Mouse (Mus musculus) hindbrain, postnatal 0 days (tissue): ENCODE results near the gene Nfkbie. TPM values are rescaled to one million over a fixed set of nuclear protein-coding genes. Genes with fewer than 3 reads are reported as not detected.

Experiments used
- ATAC-seq: fragments of 200-750 bp; cut with Nextera tagmentation; 2 replicates; pipeline ENCODE4 v1.8.0; 2017; ENCODE audit warnings: mild to moderate bottlenecking, moderate TSS enrichment, moderate library complexity
- DNase-seq: peaks from one replicate; pipeline ENCODE4 v3.0.0-alpha.2; 2015; ENCODE audit warnings: low spot score
- H3K27ac ChIP-seq: fragments of 300-500 bp; sonication (generic); 2 replicates; pipeline ENCODE4 v1.5.1; 2014; ENCODE audit warnings: mild to moderate bottlenecking
- H3K27me3 ChIP-seq: fragments of 300-500 bp; sonication (generic); 2 replicates; pipeline ENCODE4 v1.6.1; 2014; ENCODE audit warnings: low read length, mixed read lengths; ENCODE audit not compliant: insufficient read depth
- H3K36me3 ChIP-seq: fragments of 300-500 bp; sonication (generic); 2 replicates; pipeline ENCODE4 v1.6.1; 2014; ENCODE audit warnings: low read length, mixed read lengths; ENCODE audit not compliant: insufficient read depth
- H3K4me1 ChIP-seq: fragments of 300-500 bp; sonication (generic); 2 replicates; pipeline ENCODE4 v1.6.1; 2014; ENCODE audit warnings: antibody characterized with exemption, low read length, mixed read lengths; ENCODE audit not compliant: insufficient read depth
- H3K4me2 ChIP-seq: fragments of 300-500 bp; sonication (generic); 2 replicates; pipeline ENCODE4 v1.6.1; 2014; ENCODE audit warnings: low read depth, mild to moderate bottlenecking, low read length, moderate library complexity, mixed read lengths
- H3K4me3 ChIP-seq: fragments of 300-500 bp; sonication (generic); 2 replicates; pipeline ENCODE4 v1.5.1; 2014; ENCODE audit warnings: low read length
- H3K9ac ChIP-seq: fragments of 300-500 bp; sonication (generic); replicated peaks from 2 replicates; pipeline ENCODE4 v1.6.1; 2014; ENCODE audit warnings: mild to moderate bottlenecking, low read length, moderate library complexity, mixed read lengths
- H3K9me3 ChIP-seq: fragments of 300-500 bp; sonication (generic); 2 replicates; pipeline ENCODE4 v1.6.1; 2016; ENCODE audit warnings: low read length, mixed read lengths
- CTCF ChIP-seq: IDR thresholded peaks from 2 replicates; pipeline ENCODE4 v1.5.1; 2016; ENCODE audit warnings: antibody characterized with exemption, control low read depth, low read depth
- WGBS: fragments of 180-500 bp; shearing (Covaris S2); extraction: QIAGEN DNeasy Blood & Tissue Kit; methylation state at CpG from one replicate; pipeline ENCODE4 v1.1.7; 2014; 5-methylcytosine and 5-hydroxymethylcytosine counted together
- polyA plus RNA-seq: library from polyadenylated mRNA; unstranded; fragments of >200 nt; fragmentation: Nextera tagmentation; extraction: Ambion mirVana; gene quantifications from 2 replicates; pipeline ENCODE4 v1.2.1, GENCODE M21; 2015
- total RNA-seq: library from RNA; depleted of rRNA; stranded (reverse); fragments of >200 nt; gene quantifications from 2 replicates; pipeline ENCODE4 v1.2.3, GENCODE M21; 2014

The Nfkbie gene
- total and polyA plus RNA-seq, 2 experiments from 2014 or later, result 5.2 to 7.7 TPM

DNA sequence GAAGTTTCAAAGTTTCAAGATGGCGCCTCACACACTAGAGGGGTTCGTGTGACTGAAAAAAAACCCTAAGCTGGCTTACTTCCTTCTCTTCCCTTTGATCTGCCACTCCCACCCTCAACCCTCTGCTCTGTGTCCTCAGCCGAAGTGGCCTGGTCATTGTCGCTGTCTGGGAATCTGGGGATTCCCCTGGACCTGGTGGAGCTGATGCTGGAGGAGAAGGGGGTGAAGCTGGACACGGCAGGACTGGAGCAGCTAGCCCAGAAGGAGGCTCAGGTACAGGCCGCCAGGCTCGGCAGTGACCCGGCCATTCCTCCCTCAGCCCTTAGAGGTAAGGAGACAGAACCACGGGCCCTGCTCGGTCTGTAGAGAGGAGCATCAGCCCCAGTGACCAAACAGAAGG is 39.7 kb upstream of the Nfkbie start:
- H3K4me2 ChIP-seq, result no peak overlapping the region
- H3K27me3 ChIP-seq, result no peaks in the 10 kb centered on the region
- H3K9me3 ChIP-seq, result no peaks in the 10 kb centered on the region
- H3K36me3 ChIP-seq, result peaks cover 3% of the 10 kb centered on the region; the same call in 1 of the 2 replicates
- no peak overlapping the region for H3K9ac ChIP-seq
- no peaks in the 10 kb centered on the region for H3K4me1 ChIP-seq
- no peak for TF ChIP-seq CTCF
- DNase-seq (no peak), ATAC-seq (no peak)
- 87% methylated on average over 10 of the region's 10 CpGs for WGBS
- H3K4me3 ChIP-seq, result no peak overlapping the region
- H3K27ac ChIP-seq, result no peak overlapping the region

- no peak overlapping the region for H3K4me2 ChIP-seq
- H3K27ac ChIP-seq, result no peak overlapping the region
- ATAC-seq (peak; percentile 44), DNase-seq (peak; percentile 86)
- H3K27me3 ChIP-seq, result no peaks in the 10 kb centered on the region
- WGBS, result 45% methylated on average over 8 of the region's 8 CpGs
- H3K4me1 ChIP-seq, result no peaks in the 10 kb centered on the region
- no peak overlapping the region for H3K4me3 ChIP-seq
- no peak overlapping the region for H3K9ac ChIP-seq
- TF ChIP-seq CTCF, result peak; percentile 96
- no peaks in the 10 kb centered on the region for H3K9me3 ChIP-seq
- peaks cover 3% of the 10 kb centered on the region; the same call in 1 of the 2 replicates for H3K36me3 ChIP-seq
Observed at GRCm38 (mm10) chr17:45516488-45516887, 39.0 kb upstream of the Nfkbie start.

DNA sequence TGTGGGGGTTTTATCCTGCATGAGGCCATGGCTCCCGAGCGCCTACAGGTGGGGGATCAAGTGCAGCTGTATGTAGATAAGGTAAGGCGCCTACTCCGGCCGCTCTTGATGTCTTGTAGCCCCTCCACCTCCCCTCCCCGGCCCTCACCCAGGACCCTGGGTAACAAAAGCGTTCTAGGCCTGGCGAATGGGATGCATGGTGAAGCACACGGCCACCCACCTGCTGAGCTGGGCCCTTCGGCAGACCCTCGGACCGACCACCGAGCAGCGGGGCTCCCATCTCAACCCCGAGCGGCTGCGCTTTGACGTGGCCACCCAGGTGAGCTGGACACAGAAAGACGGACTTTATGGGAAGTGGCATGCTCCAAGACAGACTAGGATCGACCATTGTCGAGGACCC is 38.4 kb upstream of the Nfkbie start:
- ATAC-seq (no peak), DNase-seq (no peak)
- Histone ChIP-seq H3K4me1 (peaks cover under 1% of the 10 kb centered on the region; the same call in 1 of the 2 replicates), H3K4me3 (no peak overlapping the region), H3K27ac (no peak overlapping the region), H3K4me2 (no peak overlapping the region), H3K9ac (no peak overlapping the region), H3K27me3 (no peaks in the 10 kb centered on the region), H3K9me3 (no peaks in the 10 kb centered on the region), H3K36me3 (peaks cover 3% of the 10 kb centered on the region; the same call in 1 of the 2 replicates)
- WGBS, result 91% methylated on average over 21 of the region's 21 CpGs
- TF ChIP-seq CTCF, result no peak

GRCm38 (mm10) chr17:45517549-45518215 is 37.8 kb upstream of the Nfkbie start:
- Histone ChIP-seq H3K36me3 (peaks cover 3% of the 10 kb centered on the region; the same call in 1 of the 2 replicates), H3K27ac (0 out of 2 replicates have a peak overlapping the region, but pooled peaks have one; percentile 74), H3K9ac (no peak overlapping the region), H3K9me3 (no peaks in the 10 kb centered on the region), H3K4me3 (no peak overlapping the region), H3K27me3 (no peaks in the 10 kb centered on the region), H3K4me2 (no peak overlapping the region), H3K4me1 (peaks cover 6% of the 10 kb centered on the region)
- WGBS, result 92% methylated on average over 28 of the region's 28 CpGs
- no peak for TF ChIP-seq CTCF
- no peak for DNase-seq
- no peak for ATAC-seq

GRCm38 (mm10) chr17:45518766-45519475 is 36.6 kb upstream of the Nfkbie start:
- H3K4me2 ChIP-seq, result no peak overlapping the region
- H3K36me3 ChIP-seq, result peaks cover 3% of the 10 kb centered on the region; the same call in 1 of the 2 replicates
- H3K4me1 ChIP-seq, result peaks cover 11% of the 10 kb centered on the region
- ATAC-seq (peak; percentile 52), DNase-seq (peak; percentile 75)
- H3K4me3 ChIP-seq, result no peak overlapping the region
- no peaks in the 10 kb centered on the region for H3K27me3 ChIP-seq
- H3K27ac ChIP-seq, result peak overlapping the region; percentile 74
- no peaks in the 10 kb centered on the region for H3K9me3 ChIP-seq
- H3K9ac ChIP-seq, result no peak overlapping the region
- WGBS, result 74% methylated on average over 12 of the region's 12 CpGs
- no peak for TF ChIP-seq CTCF

GRCm38 (mm10) chr17:45520136-45520535 is 35.4 kb upstream of the Nfkbie start:
- Histone ChIP-seq H3K4me1 (peaks cover 11% of the 10 kb centered on the region), H3K4me2 (no peak overlapping the region), H3K27me3 (no peaks in the 10 kb centered on the region), H3K36me3 (peaks cover 3% of the 10 kb centered on the region; the same call in 1 of the 2 replicates), H3K4me3 (no peak overlapping the region), H3K27ac (peak overlapping the region; percentile 74; the same call in 1 of the 2 replicates), H3K9me3 (no peaks in the 10 kb centered on the region), H3K9ac (no peak overlapping the region)
- no peak for TF ChIP-seq CTCF
- no peak for DNase-seq
- WGBS, result 82% methylated on average over 11 of the region's 11 CpGs
- ATAC-seq, result no peak
